Mouse (Mus musculus): ENCODE measurements around the gene Syce3.

GRCm38 (mm10) chr15:89352054-89352453, 58.2 kb downstream of the Syce3 start:
- TF ChIP-seq HCFC1 (IDR thresholded peaks at IDR 0.05; ENCODE audit: borderline replicate concordance, insufficient read depth, low read length) = no peak
- TF ChIP-seq ZNF384 (IDR thresholded peaks at IDR 0.05; ENCODE audit: low read depth, low read length) = no peak
- no peak for TF ChIP-seq MAFK (IDR thresholded peaks at IDR 0.05; ENCODE audit: insufficient read depth, low read depth, low read length)
- no peak for TF ChIP-seq CHD2 (IDR thresholded peaks at IDR 0.05; ENCODE audit: low read depth, low read length)
- no peak for TF ChIP-seq ZC3H11A (IDR thresholded peaks at IDR 0.05; ENCODE audit: borderline replicate concordance, low read depth, low read length)

Measured in ES-E14 (cell line).